Mouse (Mus musculus) central nervous system, embryonic 18 days (tissue): Measurements from ENCODE around the gene BC049352. TPM values are rescaled to one million over a fixed set of nuclear protein-coding genes. Genes with fewer than 3 reads are reported as not detected.

Source experiments
- polyA plus RNA-seq: library from polyadenylated mRNA; depleted of rRNA; stranded (reverse); fragments of >200 nt; gene quantifications from 2 replicates; pipeline ENCODE4 v1.2.3, GENCODE M21; 2012; rRNA removed

The BC049352 gene
- 0.32 and 0.51 TPM in 2 replicates for polyA plus RNA-seq

GRCm38 (mm10) chr9:45181770-45182169, at the start of gene BC049352:
BC049352 (plus strand) TSS chr9:45182007.

GRCm38 (mm10) chr9:45138191-45139032, 43.4 kb upstream of the BC049352 start, which contains the start of gene Scn4b:
Scn4b (plus strand) TSS chr9:45138395.

GRCm38 (mm10) chr9:45203797-45204410, 22.1 kb downstream of the BC049352 start, which contains the start of gene Tmprss4:
Tmprss4 (minus strand) TSS chr9:45204092.

GRCm38 (mm10) chr9:45268597-45269325, 87.0 kb downstream of the BC049352 start, which contains the start of gene Il10ra:
Il10ra (minus strand) TSS chr9:45269149.

Other genes starting within 250 kb of the BC049352 start
- 26.6 and 29.3 TPM in 2 replicates for gene Ube4a, start 216.4 kb upstream of the BC049352 start, polyA plus RNA-seq
- gene Cd3g, start 201.6 kb upstream of the BC049352 start, polyA plus RNA-seq, result not detected in 2 replicates
- gene Cd3d, start 200.2 kb upstream of the BC049352 start, polyA plus RNA-seq, result not detected in 2 replicates
- not detected in 2 replicates for gene Cd3e, start 172.4 kb upstream of the BC049352 start, polyA plus RNA-seq
- 1.6 and 4.1 TPM in 2 replicates for gene Mpzl2, start 142.2 kb upstream of the BC049352 start, polyA plus RNA-seq
- gene Mpzl3, start 126.8 kb upstream of the BC049352 start, polyA plus RNA-seq, result 0.90 and 1.2 TPM in 2 replicates
- 0.07 and 0.17 TPM in 2 replicates for gene Jaml, start 102.8 kb upstream of the BC049352 start, polyA plus RNA-seq
- 10.3 and 10.8 TPM in 2 replicates for gene Scn2b, start 64.2 kb upstream of the BC049352 start, polyA plus RNA-seq
- gene Scn4b, start 43.6 kb upstream of the BC049352 start, polyA plus RNA-seq, result 0.38 and 0.80 TPM in 2 replicates
- gene Tmprss4, start 22.1 kb downstream of the BC049352 start, polyA plus RNA-seq, result 0.14 TPM in 1 of 2 replicates, not detected in the other
- 0.63 and 0.83 TPM in 2 replicates for gene Il10ra, start 87.1 kb downstream of the BC049352 start, polyA plus RNA-seq
- 0.01 and 0.26 TPM in 2 replicates for gene Tmprss13, start 137.1 kb downstream of the BC049352 start, polyA plus RNA-seq
- gene Fxyd6, start 188.2 kb downstream of the BC049352 start, polyA plus RNA-seq, result 622 and 639 TPM in 2 replicates
- 15.9 and 19.1 TPM in 2 replicates for gene Fxyd2, start 217.7 kb downstream of the BC049352 start, polyA plus RNA-seq
- 30.4 and 45.8 TPM in 2 replicates for gene Dscaml1, start 244.6 kb downstream of the BC049352 start, polyA plus RNA-seq